Mouse (Mus musculus): ENCODE data around the gene Lce1h. TPM values are rescaled to one million over a fixed set of nuclear protein-coding genes. Genes with fewer than 3 reads are reported as not detected.

Lce1h gene
- total and polyA plus RNA-seq, 2 experiments, result not detected

- H3K79me2 ChIP-seq (ENCODE audit: control insufficient read depth, insufficient read depth, low read length), result no peaks in the 10 kb centered on the region
- H3K9ac ChIP-seq (ENCODE audit: low read depth, low read length), result no peak within 1 kb of the TSS
- TF ChIP-seq CTCF (IDR thresholded peaks at IDR 0.05; ENCODE audit: low read depth, low read length), result no peak
- no peak for TF ChIP-seq POLR2A (IDR thresholded peaks at IDR 0.05; ENCODE audit: extremely low read depth, insufficient read depth, low read length)
- H3K4me3 ChIP-seq (ENCODE audit: insufficient read depth, low read depth, low read length), result no peak within 1 kb of the TSS
- no peaks in the 10 kb centered on the region for H3K4me1 ChIP-seq (ENCODE audit: control insufficient read depth, insufficient read depth, low read length)
- no peak for DNase-seq (ENCODE audit: extremely low read depth, low read depth, low spot score)
- H3K27me3 ChIP-seq (ENCODE audit: control insufficient read depth, insufficient read depth, low read length), result no peaks in the 10 kb centered on the region
- 82% methylated on average over 1 of the region's 1 CpGs for WGBS
- no peak within 1 kb of the TSS for H3K27ac ChIP-seq (replicated peaks; ENCODE audit: insufficient read depth, low read depth, low read length)
- H3K36me3 ChIP-seq (ENCODE audit: control insufficient read depth, insufficient read depth, low read length), result no peaks in the 10 kb centered on the region
Observed at GRCm38 (mm10) chr3:92752238-92752637, 12.6 kb downstream of the Lce1h start, which contains the start of gene Lce1g. Gene Lce1g (minus strand): TSS chr3:92752338.

- WGBS, result 59% methylated on average over 1 of the region's 1 CpGs
- H3K36me3 ChIP-seq (ENCODE audit: control insufficient read depth, insufficient read depth, low read length), result no peaks in the 10 kb centered on the region
- no peaks in the 10 kb centered on the region for H3K27me3 ChIP-seq (ENCODE audit: control insufficient read depth, insufficient read depth, low read length)
- H3K4me1 ChIP-seq (ENCODE audit: control insufficient read depth, insufficient read depth, low read length), result no peaks in the 10 kb centered on the region
- no peak for DNase-seq (ENCODE audit: extremely low read depth, low read depth, low spot score)
- no peaks in the 10 kb centered on the region for H3K79me2 ChIP-seq (ENCODE audit: control insufficient read depth, insufficient read depth, low read length)
- no peak within 1 kb of the TSS for H3K4me3 ChIP-seq (ENCODE audit: insufficient read depth, low read depth, low read length)
- no peak within 1 kb of the TSS for H3K27ac ChIP-seq (replicated peaks; ENCODE audit: insufficient read depth, low read depth, low read length)
- TF ChIP-seq CTCF (IDR thresholded peaks at IDR 0.05; ENCODE audit: low read depth, low read length), result no peak
- TF ChIP-seq POLR2A (IDR thresholded peaks at IDR 0.05; ENCODE audit: extremely low read depth, insufficient read depth, low read length), result no peak
- no peak within 1 kb of the TSS for H3K9ac ChIP-seq (ENCODE audit: low read depth, low read length)
Observed at GRCm38 (mm10) chr3:92738996-92739395, 25.9 kb downstream of the Lce1h start, which contains the start of gene Gm38119. Gene Gm38119 (minus strand): TSS chr3:92739096.

GRCm38 (mm10) chr3:92722631-92723030 lies 42.2 kb downstream of the Lce1h start:
- H3K4me3 ChIP-seq (ENCODE audit: insufficient read depth, low read depth, low read length), result no peak overlapping the region
- no peaks in the 10 kb centered on the region for H3K36me3 ChIP-seq (ENCODE audit: control insufficient read depth, insufficient read depth, low read length)
- DNase-seq (ENCODE audit: extremely low read depth, low read depth, low spot score), result no peak
- 84% methylated on average over 5 of the region's 5 CpGs for whole genome bisulfite sequencing
- TF ChIP-seq CTCF (IDR thresholded peaks at IDR 0.05; ENCODE audit: low read depth, low read length), result no peak
- H3K27ac ChIP-seq (replicated peaks; ENCODE audit: insufficient read depth, low read depth, low read length), result no peak overlapping the region
- H3K9ac ChIP-seq (ENCODE audit: low read depth, low read length), result no peak overlapping the region
- no peaks in the 10 kb centered on the region for H3K79me2 ChIP-seq (ENCODE audit: control insufficient read depth, insufficient read depth, low read length)
- H3K4me1 ChIP-seq (ENCODE audit: control insufficient read depth, insufficient read depth, low read length), result no peaks in the 10 kb centered on the region
- no peaks in the 10 kb centered on the region for H3K27me3 ChIP-seq (ENCODE audit: control insufficient read depth, insufficient read depth, low read length)

- Histone ChIP-seq H3K4me3 (ENCODE audit: insufficient read depth, low read depth, low read length) (no peak within 1 kb of the TSS), H3K36me3 (ENCODE audit: control insufficient read depth, insufficient read depth, low read length) (no peaks in the 10 kb centered on the region), H3K27ac (replicated peaks; ENCODE audit: insufficient read depth, low read depth, low read length) (no peak within 1 kb of the TSS), H3K79me2 (ENCODE audit: control insufficient read depth, insufficient read depth, low read length) (no peaks in the 10 kb centered on the region), H3K4me1 (ENCODE audit: control insufficient read depth, insufficient read depth, low read length) (no peaks in the 10 kb centered on the region), H3K27me3 (ENCODE audit: control insufficient read depth, insufficient read depth, low read length) (no peaks in the 10 kb centered on the region), H3K9ac (ENCODE audit: low read depth, low read length) (no peak within 1 kb of the TSS)
- no peak for TF ChIP-seq POLR2A (IDR thresholded peaks at IDR 0.05; ENCODE audit: extremely low read depth, insufficient read depth, low read length)
- no peak for TF ChIP-seq CTCF (IDR thresholded peaks at IDR 0.05; ENCODE audit: low read depth, low read length)
- WGBS, result 74% methylated on average over 3 of the region's 3 CpGs
- DNase-seq (ENCODE audit: extremely low read depth, low read depth, low spot score), result no peak
Observed at GRCm38 (mm10) chr3:92720250-92720649, 44.6 kb downstream of the Lce1h start, which contains the start of gene Lce1f. Gene Lce1f (minus strand): TSS chr3:92720350.

GRCm38 (mm10) chr3:92715122-92715521 lies 49.7 kb downstream of the Lce1h start:
- Histone ChIP-seq H3K9ac (ENCODE audit: low read depth, low read length) (no peak overlapping the region), H3K36me3 (ENCODE audit: control insufficient read depth, insufficient read depth, low read length) (no peaks in the 10 kb centered on the region), H3K27ac (replicated peaks; ENCODE audit: insufficient read depth, low read depth, low read length) (no peak overlapping the region), H3K4me3 (ENCODE audit: insufficient read depth, low read depth, low read length) (no peak overlapping the region), H3K27me3 (ENCODE audit: control insufficient read depth, insufficient read depth, low read length) (no peaks in the 10 kb centered on the region), H3K79me2 (ENCODE audit: control insufficient read depth, insufficient read depth, low read length) (no peaks in the 10 kb centered on the region), H3K4me1 (ENCODE audit: control insufficient read depth, insufficient read depth, low read length) (no peaks in the 10 kb centered on the region)
- no peak for DNase-seq (ENCODE audit: extremely low read depth, low read depth, low spot score)
- TF ChIP-seq CTCF (IDR thresholded peaks at IDR 0.05; ENCODE audit: low read depth, low read length), result no peak
- TF ChIP-seq POLR2A (IDR thresholded peaks at IDR 0.05; ENCODE audit: extremely low read depth, insufficient read depth, low read length), result no peak

Other genes with a start within 250 kb of the Lce1h start
- not detected in 2 replicates for gene 2310046K23Rik, start 230.6 kb downstream of the Lce1h start, total RNA-seq (2014; rRNA removed)
- gene 2310046K23Rik, start 230.6 kb downstream of the Lce1h start, polyA plus RNA-seq (2012; rRNA removed), result not detected in 2 replicates
- gene Ivl, start 191.3 kb downstream of the Lce1h start, total RNA-seq (2014; rRNA removed), result not detected in 2 replicates
- gene Ivl, start 191.3 kb downstream of the Lce1h start, polyA plus RNA-seq (2012; rRNA removed), result not detected in 2 replicates
- gene Smcp, start 176.1 kb downstream of the Lce1h start, total RNA-seq (2014; rRNA removed), result not detected in 2 replicates
- 0.17 TPM in 1 of 2 replicates, not detected in the other for gene Smcp, start 176.1 kb downstream of the Lce1h start, polyA plus RNA-seq (2012; rRNA removed)
- gene 2210017I01Rik, start 157.6 kb downstream of the Lce1h start, total RNA-seq (2014; rRNA removed), result not detected in 2 replicates
- not detected in 2 replicates for gene 2210017I01Rik, start 157.6 kb downstream of the Lce1h start, polyA plus RNA-seq (2012; rRNA removed)
- gene Lce6a, start 143.4 kb downstream of the Lce1h start, total RNA-seq (2014; rRNA removed), result not detected in 2 replicates
- not detected in 2 replicates for gene Lce6a, start 143.4 kb downstream of the Lce1h start, polyA plus RNA-seq (2012; rRNA removed)
- not detected in 2 replicates for gene Lce1a1, start 116.8 kb downstream of the Lce1h start, total RNA-seq (2014; rRNA removed)
- not detected in 2 replicates for gene Lce1a1, start 116.8 kb downstream of the Lce1h start, polyA plus RNA-seq (2012; rRNA removed)
- gene Lce1b, start 108.1 kb downstream of the Lce1h start, total RNA-seq (2014; rRNA removed), result not detected in 2 replicates
- gene Lce1b, start 108.1 kb downstream of the Lce1h start, polyA plus RNA-seq (2012; rRNA removed), result not detected in 2 replicates
- not detected in 2 replicates for gene Lce1a2, start 94.8 kb downstream of the Lce1h start, total RNA-seq (2014; rRNA removed)
- not detected in 2 replicates for gene Lce1a2, start 94.8 kb downstream of the Lce1h start, polyA plus RNA-seq (2012; rRNA removed)
- gene Lce1c, start 85.8 kb downstream of the Lce1h start, total RNA-seq (2014; rRNA removed), result not detected in 2 replicates
- gene Lce1c, start 85.8 kb downstream of the Lce1h start, polyA plus RNA-seq (2012; rRNA removed), result not detected in 2 replicates
- gene Lce1d, start 77.9 kb downstream of the Lce1h start, total RNA-seq (2014; rRNA removed), result not detected in 2 replicates
- gene Lce1d, start 77.9 kb downstream of the Lce1h start, polyA plus RNA-seq (2012; rRNA removed), result not detected in 2 replicates
- not detected in 2 replicates for gene Lce1e, start 56.0 kb downstream of the Lce1h start, total RNA-seq (2014; rRNA removed)
- gene Lce1e, start 56.0 kb downstream of the Lce1h start, polyA plus RNA-seq (2012; rRNA removed), result not detected in 2 replicates
- not detected in 2 replicates for gene Lce1f, start 44.7 kb downstream of the Lce1h start, total RNA-seq (2014; rRNA removed)
- not detected in 2 replicates for gene Lce1f, start 44.7 kb downstream of the Lce1h start, polyA plus RNA-seq (2012; rRNA removed)
- gene Gm38119, start 26.0 kb downstream of the Lce1h start, total RNA-seq (2014; rRNA removed), result not detected in 2 replicates
- not detected in 2 replicates for gene Gm38119, start 26.0 kb downstream of the Lce1h start, polyA plus RNA-seq (2012; rRNA removed)
- not detected in 2 replicates for gene Lce1g, start 12.7 kb downstream of the Lce1h start, total RNA-seq (2014; rRNA removed)
- not detected in 2 replicates for gene Lce1g, start 12.7 kb downstream of the Lce1h start, polyA plus RNA-seq (2012; rRNA removed)
- gene Lce1i, start 13.8 kb upstream of the Lce1h start, total RNA-seq (2014; rRNA removed), result not detected in 2 replicates
- not detected in 2 replicates for gene Lce1i, start 13.8 kb upstream of the Lce1h start, polyA plus RNA-seq (2012; rRNA removed)
- not detected in 2 replicates for gene Lce1j, start 25.4 kb upstream of the Lce1h start, total RNA-seq (2014; rRNA removed)
- not detected in 2 replicates for gene Lce1j, start 25.4 kb upstream of the Lce1h start, polyA plus RNA-seq (2012; rRNA removed)
- gene Lce1k, start 42.8 kb upstream of the Lce1h start, total RNA-seq (2014; rRNA removed), result not detected in 2 replicates
- gene Lce1k, start 42.8 kb upstream of the Lce1h start, polyA plus RNA-seq (2012; rRNA removed), result not detected in 2 replicates
- not detected in 2 replicates for gene Kprp, start 62.2 kb upstream of the Lce1h start, total RNA-seq (2014; rRNA removed)
- not detected in 2 replicates for gene Kprp, start 62.2 kb upstream of the Lce1h start, polyA plus RNA-seq (2012; rRNA removed)
- gene Lce1l, start 86.2 kb upstream of the Lce1h start, total RNA-seq (2014; rRNA removed), result not detected in 2 replicates
- gene Lce1l, start 86.2 kb upstream of the Lce1h start, polyA plus RNA-seq (2012; rRNA removed), result not detected in 2 replicates
- gene 2310050C09Rik, start 105.2 kb upstream of the Lce1h start, total RNA-seq (2014; rRNA removed), result not detected in 2 replicates
- gene 2310050C09Rik, start 105.2 kb upstream of the Lce1h start, polyA plus RNA-seq (2012; rRNA removed), result not detected in 2 replicates
- not detected in 2 replicates for gene Lce3a, start 161.2 kb upstream of the Lce1h start, total RNA-seq (2014; rRNA removed)
- gene Lce3a, start 161.2 kb upstream of the Lce1h start, polyA plus RNA-seq (2012; rRNA removed), result not detected in 2 replicates
- gene Lce3b, start 167.9 kb upstream of the Lce1h start, total RNA-seq (2014; rRNA removed), result not detected in 2 replicates
- gene Lce3b, start 167.9 kb upstream of the Lce1h start, polyA plus RNA-seq (2012; rRNA removed), result not detected in 2 replicates
- not detected in 2 replicates for gene Lce3c, start 179.4 kb upstream of the Lce1h start, total RNA-seq (2014; rRNA removed)
- not detected in 2 replicates for gene Lce3c, start 179.4 kb upstream of the Lce1h start, polyA plus RNA-seq (2012; rRNA removed)
- not detected in 2 replicates for gene Lce3d, start 192.3 kb upstream of the Lce1h start, total RNA-seq (2014; rRNA removed)
- not detected in 2 replicates for gene Lce3d, start 192.3 kb upstream of the Lce1h start, polyA plus RNA-seq (2012; rRNA removed)
- not detected in 2 replicates for gene Lce3e, start 202.0 kb upstream of the Lce1h start, total RNA-seq (2014; rRNA removed)
- not detected in 2 replicates for gene Lce3e, start 202.0 kb upstream of the Lce1h start, polyA plus RNA-seq (2012; rRNA removed)
- not detected in 2 replicates for gene Lce3f, start 227.2 kb upstream of the Lce1h start, total RNA-seq (2014; rRNA removed)
- not detected in 2 replicates for gene Lce3f, start 227.2 kb upstream of the Lce1h start, polyA plus RNA-seq (2012; rRNA removed)